Mouse (Mus musculus): Measurements from ENCODE around the gene Tas2r130. TPM values are rescaled to one million over a fixed set of nuclear protein-coding genes. Genes with fewer than 3 reads are reported as not detected.

Tas2r130 gene
- not detected in 2 replicates for polyA plus RNA-seq (2021; fragmentation: Nextera tagmentation)
- long read RNA-seq, experiment 1, result 0 reads
- long read RNA-seq, experiment 2, result 0 reads

DNA sequence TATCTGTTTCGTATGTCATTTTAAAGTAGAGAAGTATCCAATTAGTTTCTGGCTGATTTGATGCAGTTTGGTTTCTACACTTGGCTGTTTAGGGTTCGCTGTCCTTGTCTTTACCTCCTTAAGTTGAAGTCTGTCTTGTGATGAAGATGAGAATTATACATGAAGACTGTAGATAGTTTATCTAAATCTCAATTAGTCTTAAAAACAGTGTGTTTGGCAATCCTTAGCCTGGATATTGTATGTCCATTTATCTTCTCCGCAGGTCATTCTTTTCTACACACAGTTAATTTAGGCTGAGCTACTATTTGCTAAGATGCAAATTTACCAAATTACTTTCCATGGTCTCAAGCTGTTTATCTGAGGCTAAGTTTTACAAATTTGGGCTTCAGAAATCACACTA lies at the start of gene Tas2r130:
Gene Tas2r130 (minus strand): TSS at position 101 of the 400 bp plus-strand sequence.

DNA sequence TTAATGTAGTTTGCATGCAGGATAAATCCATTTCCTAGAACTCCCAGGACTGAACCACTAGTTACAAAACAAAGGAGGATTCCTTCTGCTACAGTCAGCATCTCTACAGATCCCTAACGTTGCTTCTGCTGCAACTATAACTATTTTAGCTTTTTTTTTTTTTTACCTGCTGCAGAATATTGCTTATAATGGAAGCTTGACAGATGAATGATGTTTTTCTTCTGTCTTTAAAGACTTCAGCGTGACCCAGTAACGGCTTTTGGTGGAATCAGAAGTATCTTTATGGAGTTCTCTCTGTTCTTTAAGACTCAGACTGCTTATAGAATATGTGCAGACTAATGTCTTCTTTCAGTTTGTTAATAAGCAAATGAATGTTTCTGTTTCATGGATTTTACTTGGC lies 48.1 kb upstream of the Tas2r130 start, which contains the start of gene Tas2r106:
Gene Tas2r106 (minus strand): TSS at position 101 of the 400 bp plus-strand sequence.

DNA sequence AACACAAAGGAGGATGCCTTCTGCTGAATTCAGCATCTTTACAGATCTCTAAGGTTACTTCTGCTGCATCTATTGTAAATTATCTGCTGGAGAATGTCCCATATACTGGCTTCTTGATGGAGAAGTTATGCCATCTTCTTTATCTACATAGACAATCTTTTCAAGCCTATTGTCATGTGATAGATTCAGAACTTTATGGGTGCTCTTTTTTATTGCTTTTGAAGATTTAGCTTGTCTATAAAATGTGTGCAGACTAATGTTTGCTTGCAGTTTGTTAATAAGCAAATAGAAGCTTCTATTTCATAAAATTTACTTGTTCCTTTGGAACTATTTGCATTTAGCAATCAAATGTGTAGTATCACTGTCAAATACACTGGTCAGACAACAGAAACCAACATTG lies 29.3 kb upstream of the Tas2r130 start, which contains the start of gene Tas2r107:
Gene Tas2r107 (minus strand): TSS at position 101 of the 400 bp plus-strand sequence.

Other genes with a start within 250 kb of the Tas2r130 start
- gene Ybx3, start 242.4 kb downstream of the Tas2r130 start, polyA plus RNA-seq (2021; fragmentation: Nextera tagmentation), result 3.6 and 4.0 TPM in 2 replicates
- not detected in 2 replicates for gene 5430401F13Rik, start 144.5 kb downstream of the Tas2r130 start, polyA plus RNA-seq (2021; fragmentation: Nextera tagmentation)
- gene Gm6619, start 144.5 kb downstream of the Tas2r130 start, polyA plus RNA-seq (2021; fragmentation: Nextera tagmentation), result not detected in 2 replicates
- not detected in 2 replicates for gene Tas2r107, start 29.2 kb upstream of the Tas2r130 start, polyA plus RNA-seq (2021; fragmentation: Nextera tagmentation)
- not detected in 2 replicates for gene Tas2r106, start 48.0 kb upstream of the Tas2r130 start, polyA plus RNA-seq (2021; fragmentation: Nextera tagmentation)
- not detected in 2 replicates for gene Tas2r104, start 54.8 kb upstream of the Tas2r130 start, polyA plus RNA-seq (2021; fragmentation: Nextera tagmentation)
- not detected in 2 replicates for gene Tas2r105, start 56.6 kb upstream of the Tas2r130 start, polyA plus RNA-seq (2021; fragmentation: Nextera tagmentation)
- gene Tas2r114, start 59.2 kb upstream of the Tas2r130 start, polyA plus RNA-seq (2021; fragmentation: Nextera tagmentation), result not detected in 2 replicates